Mouse (Mus musculus): ENCODE data around the gene Cenpq. TPM values are rescaled to one million over a fixed set of nuclear protein-coding genes. Genes with fewer than 3 reads are reported as not detected.

The Cenpq gene
- 14.8 and 16.3 TPM in 2 replicates for polyA plus RNA-seq (2015; fragmentation: Nextera tagmentation; extraction: Ambion mirVana)

- peak; percentile 100 for ATAC-seq (replicated peaks; ENCODE audit: insufficient number of reproducible peaks, insufficient read depth, low FRiP score, low read depth)
- Histone ChIP-seq H3K36me3 (peaks cover 11% of the 10 kb centered on the region; the same call in 1 of the 2 replicates), H3K4me3 (peak within 1 kb of the TSS; percentile 70), H3K4me2 (peak within 1 kb of the TSS; percentile 76), H3K4me1 (replicated peaks) (peaks cover 12% of the 10 kb centered on the region), H3K27me3 (no peaks in the 10 kb centered on the region), H3K9ac (peak within 1 kb of the TSS; percentile 64), H3K27ac (peak within 1 kb of the TSS; percentile 95), H3K9me3 (replicated peaks) (no peaks in the 10 kb centered on the region)
- WGBS, result under 1% methylated on average over 50 of the region's 50 CpGs
Observed at GRCm38 (mm10) chr17:40934420-40935231, at the start of gene Cenpq, which contains the start of gene Mut. Gene Cenpq (minus strand): TSS chr17:40935047. Gene Mut (plus strand): TSS chr17:40934685.

GRCm38 (mm10) chr17:40977914-40978313 lies 43.1 kb upstream of the Cenpq start:
- H3K4me3 ChIP-seq, result no peak overlapping the region
- H3K27ac ChIP-seq, result no peak overlapping the region
- H3K36me3 ChIP-seq, result no peaks in the 10 kb centered on the region
- H3K4me2 ChIP-seq, result no peak overlapping the region
- WGBS, result 71% methylated on average over 11 of the region's 11 CpGs
- no peak overlapping the region for H3K9ac ChIP-seq
- H3K27me3 ChIP-seq, result no peaks in the 10 kb centered on the region
- no peaks in the 10 kb centered on the region for H3K9me3 ChIP-seq (replicated peaks)
- no peaks in the 10 kb centered on the region for H3K4me1 ChIP-seq (replicated peaks)
- ATAC-seq (replicated peaks; ENCODE audit: insufficient number of reproducible peaks, insufficient read depth, low FRiP score, low read depth), result no peak

GRCm38 (mm10) chr17:40948518-40948917 lies 13.7 kb upstream of the Cenpq start:
- WGBS, result 67% methylated on average over 3 of the region's 3 CpGs
- peaks cover 39% of the 10 kb centered on the region for H3K36me3 ChIP-seq
- H3K27ac ChIP-seq, result no peak overlapping the region
- H3K9ac ChIP-seq, result no peak overlapping the region
- no peak overlapping the region for H3K4me2 ChIP-seq
- H3K27me3 ChIP-seq, result no peaks in the 10 kb centered on the region
- H3K4me3 ChIP-seq, result no peak overlapping the region
- ATAC-seq (replicated peaks; ENCODE audit: insufficient number of reproducible peaks, insufficient read depth, low FRiP score, low read depth), result no peak
- H3K4me1 ChIP-seq (replicated peaks), result no peaks in the 10 kb centered on the region
- H3K9me3 ChIP-seq (replicated peaks), result no peaks in the 10 kb centered on the region

GRCm38 (mm10) chr17:40933985-40934384 lies 862 bp downstream of the Cenpq start:
- H3K27me3 ChIP-seq, result no peaks in the 10 kb centered on the region
- no peak for ATAC-seq (replicated peaks; ENCODE audit: insufficient number of reproducible peaks, insufficient read depth, low FRiP score, low read depth)
- H3K9ac ChIP-seq, result peak overlapping the region; percentile 62
- peak overlapping the region; percentile 95 for H3K27ac ChIP-seq
- WGBS, result under 1% methylated on average over 14 of the region's 14 CpGs
- peaks cover 12% of the 10 kb centered on the region for H3K4me1 ChIP-seq (replicated peaks)
- peak overlapping the region; percentile 76 for H3K4me2 ChIP-seq
- H3K36me3 ChIP-seq, result peaks cover 15% of the 10 kb centered on the region
- no peaks in the 10 kb centered on the region for H3K9me3 ChIP-seq (replicated peaks)
- peak overlapping the region; percentile 70 for H3K4me3 ChIP-seq

- no peaks in the 10 kb centered on the region for H3K36me3 ChIP-seq
- no peaks in the 10 kb centered on the region for H3K4me1 ChIP-seq (replicated peaks)
- no peak overlapping the region for H3K27ac ChIP-seq
- no peak overlapping the region for H3K4me3 ChIP-seq
- no peak for ATAC-seq (replicated peaks; ENCODE audit: insufficient number of reproducible peaks, insufficient read depth, low FRiP score, low read depth)
- no peaks in the 10 kb centered on the region for H3K9me3 ChIP-seq (replicated peaks)
- 99% methylated on average over 2 of the region's 2 CpGs for WGBS
- no peaks in the 10 kb centered on the region for H3K27me3 ChIP-seq
- H3K4me2 ChIP-seq, result no peak overlapping the region
- H3K9ac ChIP-seq, result no peak overlapping the region
Observed at GRCm38 (mm10) chr17:40915499-40915898, 19.3 kb downstream of the Cenpq start.

- no peaks in the 10 kb centered on the region for H3K27me3 ChIP-seq
- no peak within 1 kb of the TSS for H3K4me3 ChIP-seq
- no peak within 1 kb of the TSS for H3K9ac ChIP-seq
- no peaks in the 10 kb centered on the region for H3K36me3 ChIP-seq
- H3K9me3 ChIP-seq (replicated peaks), result no peaks in the 10 kb centered on the region
- no peak within 1 kb of the TSS for H3K27ac ChIP-seq
- no peak within 1 kb of the TSS for H3K4me2 ChIP-seq
- WGBS, result 90% methylated on average over 2 of the region's 2 CpGs
- ATAC-seq (replicated peaks; ENCODE audit: insufficient number of reproducible peaks, insufficient read depth, low FRiP score, low read depth), result no peak
- H3K4me1 ChIP-seq (replicated peaks), result no peaks in the 10 kb centered on the region
Observed at GRCm38 (mm10) chr17:40914250-40914649, 20.6 kb downstream of the Cenpq start, which contains the start of gene Glyatl3. Gene Glyatl3 (minus strand): TSS chr17:40914350.

- no peak for ATAC-seq (replicated peaks; ENCODE audit: insufficient number of reproducible peaks, insufficient read depth, low FRiP score, low read depth)
- peak overlapping the region; percentile 32 for H3K4me3 ChIP-seq
Observed at GRCm38 (mm10) chr17:40904721-40905154, 30.1 kb downstream of the Cenpq start.

GRCm38 (mm10) chr17:40904056-40904597 lies 30.7 kb downstream of the Cenpq start:
- Histone ChIP-seq H3K4me2 (peak overlapping the region; percentile 62; the same call in 1 of the 2 replicates), H3K4me3 (no peak overlapping the region), H3K27me3 (no peaks in the 10 kb centered on the region), H3K9ac (no peak overlapping the region), H3K9me3 (replicated peaks) (no peaks in the 10 kb centered on the region), H3K27ac (no peak overlapping the region), H3K36me3 (no peaks in the 10 kb centered on the region), H3K4me1 (replicated peaks) (peaks cover 8% of the 10 kb centered on the region; the same call in 1 of the 2 replicates)
- WGBS, result 9% methylated on average over 11 of the region's 11 CpGs
- ATAC-seq (replicated peaks; ENCODE audit: insufficient number of reproducible peaks, insufficient read depth, low FRiP score, low read depth), result no peak

More at GRCm38 (mm10) chr17:40904721-40905154, 30.1 kb downstream of the Cenpq start:
- H3K9ac ChIP-seq, result no peak overlapping the region
- H3K27me3 ChIP-seq, result no peaks in the 10 kb centered on the region
- H3K4me1 ChIP-seq (replicated peaks), result peaks cover 8% of the 10 kb centered on the region; the same call in 1 of the 2 replicates
- 6% methylated on average over 14 of the region's 14 CpGs for WGBS
- H3K36me3 ChIP-seq, result no peaks in the 10 kb centered on the region
- H3K9me3 ChIP-seq (replicated peaks), result no peaks in the 10 kb centered on the region
- H3K27ac ChIP-seq, result no peak overlapping the region
- H3K4me2 ChIP-seq, result peak overlapping the region; percentile 62

- Histone ChIP-seq H3K4me2 (no peak overlapping the region), H3K9me3 (replicated peaks) (no peaks in the 10 kb centered on the region), H3K4me3 (no peak overlapping the region), H3K27ac (no peak overlapping the region), H3K4me1 (replicated peaks) (peaks cover 8% of the 10 kb centered on the region; the same call in 1 of the 2 replicates), H3K36me3 (no peaks in the 10 kb centered on the region), H3K9ac (no peak overlapping the region), H3K27me3 (no peaks in the 10 kb centered on the region)
- WGBS, result 53% methylated on average over 4 of the region's 4 CpGs
- no peak for ATAC-seq (replicated peaks; ENCODE audit: insufficient number of reproducible peaks, insufficient read depth, low FRiP score, low read depth)
Observed at GRCm38 (mm10) chr17:40903345-40903744, 31.5 kb downstream of the Cenpq start.

GRCm38 (mm10) chr17:40899783-40900363 lies 35.0 kb downstream of the Cenpq start:
- Histone ChIP-seq H3K9me3 (replicated peaks) (no peaks in the 10 kb centered on the region), H3K36me3 (no peaks in the 10 kb centered on the region), H3K27me3 (no peaks in the 10 kb centered on the region), H3K9ac (no peak overlapping the region), H3K4me3 (no peak overlapping the region), H3K27ac (no peak overlapping the region), H3K4me2 (no peak overlapping the region), H3K4me1 (replicated peaks) (peaks cover 8% of the 10 kb centered on the region; the same call in 1 of the 2 replicates)
- no peak for ATAC-seq (replicated peaks; ENCODE audit: insufficient number of reproducible peaks, insufficient read depth, low FRiP score, low read depth)
- WGBS, result 41% methylated on average over 4 of the region's 4 CpGs

- no peak for ATAC-seq (replicated peaks; ENCODE audit: insufficient number of reproducible peaks, insufficient read depth, low FRiP score, low read depth)
- Histone ChIP-seq H3K4me3 (no peak overlapping the region), H3K4me1 (replicated peaks) (no peaks in the 10 kb centered on the region), H3K9me3 (replicated peaks) (no peaks in the 10 kb centered on the region), H3K36me3 (no peaks in the 10 kb centered on the region), H3K27ac (no peak overlapping the region), H3K27me3 (no peaks in the 10 kb centered on the region), H3K9ac (no peak overlapping the region), H3K4me2 (no peak overlapping the region)
- 76% methylated on average over 1 of the region's 1 CpGs for WGBS
Observed at GRCm38 (mm10) chr17:40896863-40897262, 38.0 kb downstream of the Cenpq start.
